Mouse (Mus musculus): ENCODE results near the gene Arhgef3.

Gene Arhgef3

GRCm38 (mm10) chr14:27164639-27165038 is 49.9 kb downstream of the Arhgef3 start:
- no peak for DNase-seq (ENCODE audit: low spot score)

DNA sequence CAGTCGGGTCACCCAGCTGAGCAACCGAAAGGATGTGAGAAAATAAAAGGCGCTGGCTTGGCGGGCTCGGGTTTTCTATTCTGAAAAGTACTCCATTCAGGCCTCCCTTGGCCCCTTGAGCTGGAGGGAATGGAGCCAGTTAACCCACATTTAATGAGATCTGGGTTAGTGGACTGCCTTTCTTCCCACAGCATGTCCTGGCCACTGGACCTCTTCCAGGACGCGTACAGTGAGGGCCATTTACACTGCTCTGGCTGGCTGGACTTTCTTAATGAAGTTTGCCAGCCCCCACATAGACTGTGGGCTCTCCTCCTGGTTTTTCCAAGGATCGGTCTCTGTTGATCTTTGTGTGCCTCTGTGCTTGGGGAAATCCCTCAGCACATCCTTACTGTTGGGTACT is 52.1 kb downstream of the Arhgef3 start:
- no peak for DNase-seq (ENCODE audit: low spot score)

DNA sequence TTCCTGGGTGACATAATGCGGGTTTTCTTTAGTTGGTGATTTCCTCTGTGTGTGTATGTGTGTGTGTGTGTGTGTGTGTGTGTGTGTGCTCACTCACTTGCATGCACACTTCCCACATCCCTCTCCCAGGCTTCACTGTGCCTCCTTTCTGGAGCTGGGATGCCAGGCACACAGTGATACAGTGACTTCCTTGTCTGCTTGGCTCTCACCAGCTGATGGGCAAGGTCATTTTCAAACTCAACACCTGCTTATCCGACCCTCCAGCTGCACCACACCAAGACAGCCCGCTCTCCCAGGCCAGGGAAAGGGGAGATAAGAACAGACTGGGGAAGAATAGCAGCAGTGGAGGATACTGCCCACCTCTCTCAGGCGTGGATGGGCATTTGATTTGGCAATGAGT is 52.5 kb downstream of the Arhgef3 start:
- DNase-seq (ENCODE audit: low spot score) = no peak

DNA sequence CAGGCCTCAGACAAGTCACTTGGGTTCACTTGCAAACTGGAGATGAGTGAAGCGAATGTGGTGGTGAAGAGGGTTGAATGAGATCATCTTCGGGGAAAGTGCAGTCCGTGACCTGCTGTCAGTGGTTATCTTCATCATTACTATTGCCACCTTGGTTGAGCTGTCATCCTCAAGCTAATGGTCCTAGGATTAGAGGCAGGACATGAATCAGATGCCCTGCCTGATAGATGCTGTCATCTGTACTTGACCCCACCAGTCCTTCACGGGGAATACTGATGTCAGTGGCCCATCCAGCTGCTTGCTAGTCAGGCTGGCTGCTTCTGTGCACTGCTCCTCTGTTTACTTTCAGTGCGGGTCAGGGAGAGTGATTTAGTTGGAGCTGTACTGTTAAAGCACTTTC is 53.7 kb downstream of the Arhgef3 start:
- DNase-seq (ENCODE audit: low spot score) = no peak

DNA sequence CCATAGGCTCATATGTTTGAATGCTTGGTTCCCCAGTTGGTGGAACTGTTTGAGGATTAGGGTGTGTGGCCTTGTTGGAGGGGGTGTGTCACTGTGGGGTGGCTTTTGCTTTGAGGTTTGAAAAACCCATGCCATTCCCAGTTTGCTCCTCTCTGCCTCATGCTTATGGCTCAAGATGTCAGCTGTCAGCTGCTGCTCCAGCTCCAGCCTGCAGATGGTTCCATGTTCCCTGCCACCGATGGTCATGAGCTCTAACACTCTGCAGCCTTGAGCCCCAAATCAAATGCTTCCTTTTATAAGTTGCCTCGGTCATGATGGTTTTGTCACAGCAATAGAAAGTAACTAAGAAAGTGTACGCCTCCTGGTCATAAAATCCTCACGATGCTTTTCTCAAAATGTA is 54.6 kb downstream of the Arhgef3 start:
- no peak for DNase-seq (ENCODE audit: low spot score)

GRCm38 (mm10) chr14:27170421-27170820 is 55.7 kb downstream of the Arhgef3 start:
- no peak for DNase-seq (ENCODE audit: low spot score)

- peak; percentile 44 for DNase-seq (ENCODE audit: low spot score)
Measured at GRCm38 (mm10) chr14:27171175-27171830, 56.6 kb downstream of the Arhgef3 start.

DNA sequence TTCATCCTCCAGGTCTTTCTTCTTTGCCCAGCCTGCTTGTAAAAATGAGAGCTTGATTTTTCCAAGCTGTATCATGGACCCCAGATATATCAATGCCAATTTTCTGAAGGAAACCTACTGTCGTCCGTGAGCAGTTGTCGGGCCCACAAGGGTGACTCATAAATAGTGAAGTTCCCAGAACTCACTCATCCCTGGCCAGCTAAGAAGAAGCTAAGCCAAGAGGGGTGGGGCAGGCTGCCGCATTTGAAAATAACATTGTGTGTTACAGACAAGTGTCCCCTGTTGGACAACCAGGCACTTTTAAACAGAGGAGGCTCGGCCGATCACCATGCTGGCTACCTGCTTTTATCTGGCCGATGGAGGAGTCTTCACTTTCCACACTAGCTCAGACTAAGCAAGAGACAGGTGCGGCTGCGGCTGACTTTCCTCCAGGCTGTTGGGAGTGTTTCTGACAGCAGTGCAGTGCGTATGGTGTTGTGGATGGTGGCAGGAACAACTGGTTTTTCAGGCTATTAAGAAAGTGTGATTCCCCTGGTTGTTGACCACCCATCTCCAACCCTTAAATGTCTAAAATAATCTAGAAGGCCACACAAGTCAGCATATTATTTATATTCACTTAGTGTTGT is 58.6 kb downstream of the Arhgef3 start:
- DNase-seq (ENCODE audit: low spot score) = no peak

- DNase-seq (ENCODE audit: low spot score) = no peak
Measured at GRCm38 (mm10) chr14:27174188-27174786, 59.6 kb downstream of the Arhgef3 start.

DNA sequence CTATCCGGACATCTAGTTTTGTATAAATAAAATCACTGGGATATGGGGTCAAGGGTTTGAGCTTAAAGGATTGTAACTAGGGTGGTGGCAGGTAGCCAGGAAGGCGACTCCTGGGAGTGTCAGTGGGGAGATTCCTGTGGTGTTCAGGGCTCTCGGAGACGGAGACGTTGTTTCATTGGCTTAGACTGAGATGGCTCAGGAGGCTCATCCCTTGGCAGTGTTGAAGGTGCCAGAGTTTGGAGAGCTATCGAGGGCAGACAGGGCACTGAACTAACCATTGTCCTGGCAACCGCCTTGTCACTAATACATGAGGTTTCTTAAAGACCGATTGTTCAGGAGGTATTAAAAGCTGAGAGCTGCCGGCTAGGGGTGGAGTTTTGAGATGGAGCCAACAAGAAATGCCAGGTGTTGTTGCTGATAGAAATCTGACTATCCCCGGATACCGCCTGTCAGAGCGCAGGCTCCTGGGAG is 60.2 kb downstream of the Arhgef3 start:
- DNase-seq (ENCODE audit: low spot score) = no peak

DNA sequence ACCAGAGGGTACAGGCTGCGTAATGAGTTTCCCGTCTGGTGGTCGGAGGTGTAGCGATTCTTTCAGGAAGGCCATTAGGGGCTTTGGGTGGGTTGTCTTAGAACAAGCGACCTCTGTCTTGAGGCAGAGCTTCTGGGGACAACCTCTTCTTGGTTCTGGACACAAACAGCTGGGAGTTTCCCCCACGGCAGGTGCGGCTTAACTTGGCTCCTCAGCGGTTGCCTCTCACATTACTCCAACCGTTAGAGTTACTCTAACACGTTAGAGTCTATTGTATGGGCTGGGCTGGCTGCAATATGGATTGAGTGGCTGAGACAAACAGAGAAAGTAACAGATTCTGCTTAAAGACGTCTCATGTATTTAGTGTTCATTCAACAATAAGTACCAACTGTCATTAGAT is 60.6 kb downstream of the Arhgef3 start:
- DNase-seq (ENCODE audit: low spot score) = no peak

DNA sequence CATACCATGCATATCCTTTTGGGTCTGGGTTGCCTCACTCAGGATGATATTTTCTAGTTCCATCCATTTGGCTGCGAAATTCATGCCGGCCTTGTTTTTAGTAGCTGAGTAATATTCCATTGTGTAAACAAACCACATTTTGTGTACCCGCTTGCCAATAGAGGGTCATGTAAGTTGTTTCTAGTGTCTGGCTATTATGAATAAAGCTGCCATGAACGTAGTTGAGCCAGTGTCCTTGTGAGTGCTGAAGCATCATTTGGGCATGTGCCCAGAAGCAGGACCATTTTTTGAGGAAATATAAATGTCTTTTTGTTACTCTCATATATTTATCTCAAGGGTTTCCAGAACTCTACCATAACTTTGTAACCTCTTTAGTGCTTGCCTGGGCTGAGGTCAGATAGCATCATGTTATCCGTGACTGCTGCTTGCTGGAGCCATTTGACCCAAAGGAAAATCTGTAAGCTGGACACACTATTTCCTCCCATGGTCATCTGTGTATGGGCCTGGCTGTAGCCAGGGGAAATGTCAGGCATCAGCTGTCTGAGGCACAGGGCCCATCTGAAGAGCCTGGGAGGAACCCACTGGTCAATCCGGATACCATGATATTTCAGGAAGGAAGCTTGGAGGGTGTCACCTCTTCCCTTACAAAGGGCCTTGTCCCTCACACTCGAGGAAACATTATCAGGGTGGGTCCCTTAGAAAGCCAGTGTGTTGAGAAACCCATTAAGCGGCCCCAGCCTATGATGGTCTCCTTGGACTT is 63.3 kb downstream of the Arhgef3 start:
- no peak for DNase-seq (ENCODE audit: low spot score)

DNA sequence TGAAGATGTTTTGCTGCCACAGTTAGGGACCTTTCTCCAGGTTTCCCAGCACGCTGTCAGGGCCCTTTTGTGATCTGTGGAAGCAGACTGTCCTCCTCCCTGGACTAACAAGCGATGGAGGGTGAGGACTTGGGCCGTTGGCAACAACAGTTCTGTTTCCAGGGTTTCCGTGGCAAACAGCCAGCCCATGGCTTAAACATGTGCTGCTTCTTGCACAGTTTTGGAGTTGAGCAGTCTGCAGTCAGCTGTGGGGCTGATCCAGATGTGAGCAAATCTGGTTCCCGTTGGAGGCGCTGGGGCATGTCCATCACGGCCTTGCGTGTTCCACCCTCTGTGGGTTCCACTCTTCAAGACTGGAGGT is 63.8 kb downstream of the Arhgef3 start:
- no peak for DNase-seq (ENCODE audit: low spot score)

GRCm38 (mm10) chr14:27179771-27180170 is 65.1 kb downstream of the Arhgef3 start:
- no peak for DNase-seq (ENCODE audit: low spot score)

- DNase-seq (ENCODE audit: low spot score) = no peak
Measured at GRCm38 (mm10) chr14:27182059-27182458, 67.4 kb downstream of the Arhgef3 start.

DNA sequence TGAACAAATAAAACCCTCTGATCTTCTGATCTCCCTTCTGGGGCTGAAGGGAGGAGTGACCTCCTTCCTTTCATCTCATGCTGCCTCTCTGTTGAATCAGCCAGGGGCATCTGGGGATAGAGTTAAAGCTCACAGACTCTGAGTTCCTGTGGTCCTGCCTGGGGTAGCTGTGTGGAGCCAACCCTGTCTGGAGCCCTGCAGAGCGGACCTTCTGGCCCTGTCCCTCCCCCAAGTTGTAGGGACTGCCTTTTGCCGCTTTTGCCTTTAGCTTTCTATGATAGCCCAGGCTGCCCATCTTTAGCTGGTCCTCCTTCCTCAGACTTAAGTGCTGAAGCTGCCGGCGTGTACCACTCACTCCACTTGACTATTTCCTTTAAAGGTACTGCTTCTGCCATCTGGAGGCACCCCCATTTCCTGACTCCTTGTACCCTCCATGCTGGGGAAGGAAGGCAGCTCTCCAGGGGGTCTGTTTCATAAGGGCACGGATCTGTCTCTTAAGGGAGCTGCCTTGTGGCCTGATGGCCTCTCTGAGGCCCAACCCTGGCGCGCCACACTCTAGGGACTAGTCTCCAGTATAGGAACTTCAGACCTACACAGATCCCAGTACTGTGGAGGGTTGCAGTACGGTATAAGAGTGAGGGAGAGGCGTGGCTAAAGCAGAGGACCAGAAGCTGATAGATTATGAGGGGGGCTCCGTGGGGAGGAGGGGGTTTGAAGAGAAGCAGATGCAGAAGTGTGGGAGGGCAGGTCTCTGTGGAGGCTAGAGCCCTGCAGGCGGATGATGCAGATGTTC is 68.1 kb downstream of the Arhgef3 start:
- no peak for DNase-seq (ENCODE audit: low spot score)

DNA sequence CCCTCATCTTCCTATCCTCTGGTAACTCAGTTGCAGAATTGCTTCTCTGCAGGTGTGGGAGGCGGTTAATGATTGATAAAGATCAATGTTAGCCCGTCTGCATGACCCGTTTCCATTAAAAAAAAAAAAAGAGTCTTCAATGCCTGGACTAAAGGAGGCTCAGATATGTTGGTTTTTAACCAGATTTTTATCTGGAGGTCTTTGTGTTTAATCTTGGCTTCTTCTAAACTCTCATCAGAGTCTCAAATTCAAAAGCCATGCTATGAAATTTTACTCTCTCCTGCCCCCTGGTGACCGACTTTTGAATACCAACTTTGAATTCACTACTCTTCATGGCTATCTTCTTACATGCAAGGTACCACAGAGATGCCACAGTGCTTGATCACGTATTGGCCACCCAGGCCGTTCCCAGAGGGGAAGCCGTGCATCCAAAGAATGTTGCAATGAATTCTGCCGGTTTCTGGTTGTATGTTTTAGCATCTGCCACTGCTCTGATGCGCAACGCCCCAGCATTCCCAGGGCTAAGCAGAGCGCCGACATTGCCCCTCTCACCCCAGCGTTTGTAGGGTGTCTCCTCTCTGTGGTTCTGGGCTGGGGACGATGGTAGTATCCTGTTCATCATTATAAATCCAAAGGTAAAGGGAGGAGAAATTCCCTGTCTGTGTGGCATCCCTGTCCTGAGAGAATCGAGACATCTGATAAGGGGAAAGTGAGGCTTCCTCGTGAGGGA is 69.0 kb downstream of the Arhgef3 start:
- peak; percentile 89 for DNase-seq (ENCODE audit: low spot score)

- DNase-seq (ENCODE audit: low spot score) = no peak
Measured at GRCm38 (mm10) chr14:27185902-27186301, 71.2 kb downstream of the Arhgef3 start.

- DNase-seq (ENCODE audit: low spot score) = no peak
Measured at GRCm38 (mm10) chr14:27186596-27186995, 71.9 kb downstream of the Arhgef3 start.

DNA sequence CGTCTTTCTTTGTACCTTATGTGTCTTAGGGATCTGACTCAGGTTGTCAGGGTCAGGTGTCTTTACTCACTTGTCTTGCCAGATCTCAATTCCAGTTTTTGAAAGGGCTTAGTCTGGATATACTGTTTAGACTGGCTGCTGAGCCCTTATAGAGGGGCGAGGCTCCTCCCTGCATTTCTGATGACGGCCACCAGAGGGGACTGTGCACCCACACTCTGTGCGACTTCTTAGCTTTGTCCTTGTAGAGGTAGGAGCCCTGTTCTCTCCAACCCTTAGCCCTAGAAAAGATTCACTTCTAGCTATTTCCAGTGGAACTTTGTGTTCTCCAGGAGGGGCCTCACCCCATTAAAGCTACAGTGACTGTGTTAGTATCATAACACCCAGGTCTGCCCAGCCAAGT is 72.3 kb downstream of the Arhgef3 start:
- peak; percentile 88 for DNase-seq (ENCODE audit: low spot score)

DNA sequence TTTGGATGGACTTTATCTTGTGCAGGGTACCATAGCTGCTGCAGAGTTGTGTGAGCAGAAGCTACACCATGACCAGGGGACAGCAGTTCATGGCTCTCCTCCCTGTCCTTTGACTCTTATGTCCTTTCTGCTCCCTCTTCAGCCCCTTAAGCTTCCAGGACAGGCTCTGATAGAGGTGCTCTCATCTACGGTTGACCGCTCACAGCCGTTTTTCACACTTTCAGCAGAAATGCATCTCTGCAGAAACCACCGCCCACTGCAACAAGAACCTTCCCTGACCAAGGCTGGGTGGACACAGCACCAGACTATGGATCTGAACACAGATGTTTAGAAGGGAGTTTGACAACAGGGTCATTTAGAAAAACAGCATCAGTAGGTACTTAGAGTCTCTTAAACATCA is 73.2 kb downstream of the Arhgef3 start:
- DNase-seq (ENCODE audit: low spot score) = no peak

Measured in embryo, embryonic 10.5 days (tissue).